Mouse (Mus musculus) olfactory bulb, adult 2 months (tissue): ENCODE data around the gene Zfp609.

ENCODE experiments used
- CTCF ChIP-seq: fragments of 200-500 bp; IDR thresholded peaks from 2 replicates; pipeline ENCODE4 v1.5.1; 2012; ENCODE audit warnings: low read depth, mild to moderate bottlenecking, low read length, moderate library complexity; ENCODE audit not compliant: insufficient read depth
- POLR2A ChIP-seq: fragments of 200-500 bp; IDR thresholded peaks from 2 replicates; pipeline ENCODE4 v1.6.1; 2012; ENCODE audit warnings: mild to moderate bottlenecking, low read depth, low read length, moderate library complexity; ENCODE audit not compliant: insufficient read depth

DNA sequence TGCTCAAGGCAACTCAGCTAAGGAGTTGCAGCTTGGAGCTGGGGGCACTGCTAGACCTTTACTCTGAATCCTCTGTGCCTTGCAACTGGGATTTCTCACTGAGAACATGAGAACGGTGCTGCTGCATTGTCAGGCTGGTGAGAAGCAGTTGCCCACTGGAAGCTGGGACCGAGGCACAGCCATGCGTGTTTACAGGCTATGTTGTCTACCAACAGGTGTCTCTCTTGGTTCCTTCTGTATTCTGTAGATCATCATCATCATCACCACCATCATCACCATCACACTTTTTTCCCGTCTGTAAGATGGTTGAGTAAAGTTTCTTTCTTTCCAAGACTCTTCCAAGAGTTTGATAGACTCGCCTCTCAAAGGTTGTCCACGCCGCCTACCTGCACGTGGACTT, 159.7 kb downstream of the Zfp609 start, which contains the start of gene Oaz2:
- TF ChIP-seq CTCF (no peak), POLR2A (no peak)
